Mouse (Mus musculus) bone marrow, adult 2 months (tissue): ENCODE results near the gene Lbhd2.

Source experiments
- CTCF ChIP-seq: fragments of 200-500 bp; IDR thresholded peaks from 2 replicates; pipeline ENCODE4 v1.5.1; 2011; ENCODE audit warnings: low read length, control low read depth; ENCODE audit not compliant: control insufficient read depth, insufficient read depth
- POLR2A ChIP-seq: fragments of 200-500 bp; IDR thresholded peaks from 2 replicates; pipeline ENCODE4 v1.6.1; 2011; ENCODE audit warnings: low read depth, mild to moderate bottlenecking, control low read depth, low read length, borderline replicate concordance; ENCODE audit not compliant: control insufficient read depth

DNA sequence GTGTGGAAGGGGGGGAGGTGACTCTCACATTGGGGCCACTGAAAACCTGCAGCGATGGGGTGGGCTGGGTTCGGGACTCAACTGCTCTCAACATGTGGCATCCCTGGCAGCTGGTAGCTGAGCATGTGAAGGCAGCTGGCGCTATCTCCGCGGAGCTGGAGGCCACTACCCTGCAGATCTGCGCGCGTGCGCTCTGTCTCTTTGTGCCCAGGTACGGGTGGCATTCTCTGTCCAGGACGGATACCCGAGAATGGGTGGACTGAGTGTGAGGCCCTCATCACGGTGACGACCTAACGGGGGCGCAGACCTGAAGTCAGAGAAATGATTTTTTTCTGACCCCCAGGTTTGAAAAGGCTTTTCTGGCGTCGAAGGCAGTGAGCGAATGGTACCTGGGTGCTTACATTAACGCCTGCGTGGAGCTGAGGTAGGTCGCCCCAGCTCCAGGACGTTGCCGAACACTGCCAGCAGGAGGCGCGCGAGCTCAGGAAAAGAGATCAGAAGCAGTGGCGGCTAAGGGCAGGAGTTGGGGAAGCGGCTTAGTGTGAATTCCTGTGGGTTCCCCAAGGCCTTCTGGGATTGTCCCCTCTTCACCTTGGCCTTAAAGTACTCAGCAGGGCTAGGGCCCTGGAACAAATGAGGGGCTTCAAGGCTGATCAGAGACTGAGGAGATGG is 19.3 kb downstream of the Lbhd2 start:
- TF ChIP-seq CTCF (peak; percentile 98), POLR2A (no peak)
